Mouse (Mus musculus): ENCODE results near the gene Lmntd1. TPM values are rescaled to one million over a fixed set of nuclear protein-coding genes. Genes with fewer than 3 reads are reported as not detected.

The Lmntd1 gene
- total RNA-seq, 2 experiments from 2014 or later: 0.23 to 0.29 TPM

- DNase-seq: no peak
Measured at GRCm38 (mm10) chr6:145485986-145486605, 128.0 kb downstream of the Lmntd1 start.

GRCm38 (mm10) chr6:145483318-145483674 lies 130.8 kb downstream of the Lmntd1 start:
- no peak for DNase-seq

GRCm38 (mm10) chr6:145482656-145483317 lies 131.3 kb downstream of the Lmntd1 start:
- no peak for DNase-seq

DNA sequence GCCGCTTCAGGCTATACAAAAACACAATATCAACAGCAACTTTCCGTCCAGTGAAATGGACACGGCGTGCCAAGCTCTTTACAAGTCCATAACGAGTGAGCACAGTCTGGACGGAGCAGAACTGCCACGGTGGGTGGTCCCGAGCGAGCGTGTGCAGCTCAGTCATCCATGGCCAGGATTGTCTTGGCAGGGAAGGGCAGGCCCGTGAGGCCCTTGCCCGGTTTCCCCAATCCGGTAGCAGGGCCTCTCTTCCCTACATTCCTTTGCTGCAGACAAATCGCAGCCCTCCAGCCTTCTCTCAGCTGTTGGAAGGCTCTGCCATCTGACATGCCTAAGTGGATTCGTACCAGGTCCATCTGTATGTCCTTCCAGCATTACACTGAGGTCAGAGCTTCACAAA lies 132.2 kb downstream of the Lmntd1 start:
- DNase-seq: peak; percentile 52

- DNase-seq: no peak
Measured at GRCm38 (mm10) chr6:145478821-145479271, 135.3 kb downstream of the Lmntd1 start.

- no peak for DNase-seq
Measured at GRCm38 (mm10) chr6:145477367-145477905, 136.7 kb downstream of the Lmntd1 start.

- DNase-seq: no peak
Measured at GRCm38 (mm10) chr6:145471638-145472247, 142.4 kb downstream of the Lmntd1 start.

GRCm38 (mm10) chr6:145469260-145469943 lies 144.7 kb downstream of the Lmntd1 start:
- DNase-seq: no peak

DNA sequence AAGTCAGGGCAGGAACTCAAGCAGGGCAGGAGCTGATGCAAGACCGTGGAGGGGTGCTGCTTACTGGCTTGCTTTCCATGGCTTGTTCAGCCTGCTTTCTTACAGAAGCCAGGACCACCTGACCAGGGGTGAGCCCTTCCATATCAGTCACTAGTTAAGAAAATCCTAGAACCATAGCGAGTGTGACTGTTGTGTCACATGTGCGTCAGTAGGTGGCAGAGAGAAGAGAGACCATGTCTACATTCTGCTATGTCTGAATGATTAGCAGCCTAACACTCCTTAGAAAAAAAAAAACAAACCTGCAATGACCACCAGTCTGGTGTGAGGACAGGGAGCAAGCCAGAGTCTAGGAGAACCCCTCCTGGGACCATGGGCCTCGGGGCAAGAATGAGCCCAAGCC lies 150.1 kb downstream of the Lmntd1 start:
- no peak for DNase-seq

DNA sequence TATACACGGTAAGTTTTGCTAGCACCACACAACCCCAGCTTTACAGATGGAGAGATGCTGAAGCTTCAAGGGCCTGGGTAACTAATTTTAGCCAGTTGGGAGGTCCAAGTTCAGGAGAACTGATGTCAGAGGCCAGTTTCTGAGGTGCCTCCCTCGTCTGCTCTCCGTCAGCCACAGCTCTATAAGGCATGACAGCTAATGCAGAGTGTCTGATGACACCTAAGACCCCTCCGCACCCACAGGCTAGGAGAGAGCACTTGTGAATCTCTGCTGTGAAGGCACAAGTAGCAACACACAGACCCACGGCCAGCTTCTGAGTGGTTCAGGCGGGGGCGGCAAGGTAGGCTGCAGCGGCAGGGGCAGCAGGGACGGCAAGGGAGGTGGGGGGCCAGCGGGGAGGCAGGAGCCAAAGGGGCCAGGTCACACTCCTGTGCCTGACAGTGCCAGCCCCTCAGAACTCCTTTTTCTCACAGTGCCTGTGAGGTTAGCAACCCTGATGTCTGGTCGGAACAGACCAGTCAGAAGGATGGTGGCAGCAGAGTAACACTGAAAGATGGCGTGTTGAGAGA lies 151.4 kb downstream of the Lmntd1 start:
- DNase-seq: no peak

- no peak for DNase-seq
Measured at GRCm38 (mm10) chr6:145457066-145457465, 157.1 kb downstream of the Lmntd1 start.

DNA sequence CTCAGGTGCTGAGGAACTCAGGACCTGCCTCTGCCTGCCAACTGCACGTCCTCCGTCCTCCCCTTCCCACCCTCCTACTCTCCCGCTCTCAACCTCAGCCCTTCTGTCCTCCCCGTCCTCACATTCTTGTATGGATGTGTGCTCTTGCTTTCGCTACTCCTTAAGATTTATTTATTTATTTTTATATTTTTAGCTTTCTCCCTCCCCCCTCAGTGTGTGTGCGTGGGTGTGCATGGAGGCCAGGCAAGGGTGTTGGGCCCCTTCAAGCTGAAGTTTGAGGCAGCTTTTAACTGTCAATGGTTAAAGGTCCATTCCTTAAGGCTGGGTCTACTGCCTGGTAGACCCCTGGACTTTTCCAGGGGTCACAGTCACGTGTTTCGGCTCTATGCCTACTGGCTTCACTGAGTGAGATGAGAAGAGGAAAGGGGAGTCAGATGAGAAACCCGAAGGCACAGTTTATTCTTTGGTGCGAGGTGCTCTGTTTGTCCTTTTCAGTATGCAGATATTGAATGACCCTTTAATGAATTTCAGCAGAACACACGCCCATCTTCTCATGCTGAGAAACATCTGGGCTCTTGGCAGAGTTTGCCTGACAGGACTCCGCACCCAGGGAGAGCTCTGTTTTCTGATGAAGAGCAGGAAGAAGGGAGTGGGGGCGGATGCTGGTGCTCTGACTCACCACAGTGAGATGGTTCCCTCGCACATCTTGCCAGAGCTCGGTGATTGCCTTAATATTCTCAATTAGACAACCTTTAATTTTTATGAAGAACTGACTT lies 163.3 kb downstream of the Lmntd1 start:
- no peak for DNase-seq

- DNase-seq: no peak
Measured at GRCm38 (mm10) chr6:145448361-145448760, 165.8 kb downstream of the Lmntd1 start.

DNA sequence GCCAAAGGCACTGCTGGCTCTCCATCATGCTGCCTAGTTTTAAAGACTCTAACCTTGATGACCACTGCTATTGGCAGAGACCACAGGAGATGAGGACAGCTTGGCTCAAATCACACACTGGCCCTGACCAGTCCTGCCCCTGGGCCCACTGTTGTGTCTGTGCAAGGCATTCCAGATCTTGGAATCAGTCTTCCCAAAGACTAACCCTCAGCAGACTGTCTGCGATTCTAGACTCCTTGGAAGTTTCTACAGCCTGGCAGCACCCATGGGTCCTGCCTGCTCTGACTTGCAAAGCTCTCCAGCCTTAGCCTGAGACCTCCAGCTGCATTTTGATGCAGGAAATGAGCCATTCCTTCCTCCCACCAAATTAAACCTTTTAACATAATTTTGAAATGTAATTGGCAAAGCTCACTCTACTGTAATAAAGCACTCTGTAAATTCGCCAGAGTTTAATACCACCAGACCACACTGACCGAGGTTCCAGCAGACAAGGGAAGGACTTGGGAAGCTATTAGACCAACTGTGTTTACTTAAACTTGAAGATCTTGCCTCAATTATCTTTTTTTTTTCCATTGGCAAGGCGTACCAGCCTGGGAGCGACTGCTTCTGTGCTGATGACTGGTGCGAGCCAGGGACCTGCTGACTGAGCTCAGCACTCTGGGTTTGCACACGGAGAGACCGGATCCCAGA lies 168.2 kb downstream of the Lmntd1 start:
- DNase-seq: no peak

GRCm38 (mm10) chr6:145445380-145445779 lies 168.7 kb downstream of the Lmntd1 start:
- no peak for DNase-seq

DNA sequence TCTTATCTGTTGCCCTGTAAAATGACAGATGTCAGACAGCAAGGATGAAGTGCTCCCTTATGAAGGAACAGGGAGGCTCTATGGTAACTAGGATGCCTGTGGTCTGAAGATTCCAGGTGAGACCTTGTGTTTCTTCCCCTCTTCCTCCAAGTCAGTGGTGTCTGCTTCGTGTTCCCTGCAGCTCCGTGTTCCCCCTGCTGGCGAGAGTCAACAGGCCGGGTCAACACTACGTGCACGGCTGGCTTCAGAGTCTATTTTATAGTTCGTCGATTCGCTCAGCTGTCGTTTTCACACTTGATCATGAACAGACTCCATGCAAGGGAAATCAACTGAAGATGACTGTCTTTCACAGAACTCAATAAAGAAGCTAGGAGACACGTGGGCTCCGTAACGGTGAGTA lies 171.3 kb downstream of the Lmntd1 start:
- DNase-seq: no peak

- peak; percentile 31 for DNase-seq
Measured at GRCm38 (mm10) chr6:145441416-145442110, 172.6 kb downstream of the Lmntd1 start.

DNA sequence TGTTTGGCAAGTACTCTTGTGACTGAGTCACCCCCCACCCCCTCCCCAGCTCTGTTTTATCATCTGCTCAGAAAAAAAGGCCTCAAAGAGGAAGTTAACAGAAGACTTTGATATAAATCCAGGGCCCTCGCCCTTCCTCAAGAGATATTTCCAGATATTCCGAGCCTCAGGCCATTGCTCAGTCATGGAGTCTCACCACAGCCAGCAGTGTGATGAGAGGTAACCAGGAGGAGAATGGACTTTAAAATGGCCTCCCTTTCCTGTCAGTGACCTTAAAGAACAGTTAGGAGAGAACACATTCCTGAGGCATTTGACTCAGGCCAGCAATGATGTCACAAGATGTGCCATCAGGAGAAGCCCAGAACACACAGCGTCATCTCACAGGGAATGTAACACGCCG lies 175.3 kb downstream of the Lmntd1 start:
- no peak for DNase-seq

DNA sequence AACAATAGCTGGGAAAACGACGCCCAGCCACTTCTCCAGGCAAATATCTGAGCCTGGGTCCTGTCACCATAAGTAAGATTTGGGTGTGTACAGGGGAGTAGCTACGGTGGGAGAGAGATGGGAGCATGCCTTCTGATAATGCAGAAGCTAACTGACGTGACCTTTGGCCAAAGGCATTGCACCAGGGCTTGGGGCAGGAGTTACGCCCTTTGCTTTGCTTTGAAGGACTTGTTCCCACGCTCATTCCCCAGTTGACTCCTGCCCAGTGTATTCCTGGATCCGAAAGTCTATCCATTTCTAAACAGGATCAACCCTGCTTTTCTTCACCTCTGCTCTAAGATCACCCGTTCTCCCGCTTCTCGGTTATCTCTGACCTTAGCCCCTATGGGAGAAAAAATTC lies 178.4 kb downstream of the Lmntd1 start:
- no peak for DNase-seq

DNA sequence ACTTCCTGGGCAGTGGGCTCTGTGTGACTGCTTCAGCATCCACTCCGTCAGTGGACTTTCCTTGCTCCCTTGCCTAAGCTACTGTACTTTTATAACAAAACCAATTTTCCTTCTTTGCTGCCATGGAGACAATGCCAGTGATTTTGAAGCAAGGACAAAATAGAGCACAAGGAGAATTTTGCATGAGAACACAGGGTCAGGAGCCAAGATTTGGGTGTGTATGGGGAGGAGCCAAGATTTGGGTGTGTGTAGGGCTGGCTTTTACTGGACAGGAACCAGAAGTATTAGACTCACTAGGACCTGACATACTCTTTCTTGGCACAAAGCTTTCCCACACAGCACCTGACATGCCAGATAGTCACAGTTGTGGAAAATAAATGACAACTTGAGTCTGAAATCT lies 179.0 kb downstream of the Lmntd1 start:
- DNase-seq: no peak
